Mouse (Mus musculus): ENCODE measurements around the gene Nefh. TPM values are rescaled to one million over a fixed set of nuclear protein-coding genes. Genes with fewer than 3 reads are reported as not detected.

Nefh gene
- polyA plus RNA-seq, 1 experiment from 2014 or later = 0.26 TPM

DNA sequence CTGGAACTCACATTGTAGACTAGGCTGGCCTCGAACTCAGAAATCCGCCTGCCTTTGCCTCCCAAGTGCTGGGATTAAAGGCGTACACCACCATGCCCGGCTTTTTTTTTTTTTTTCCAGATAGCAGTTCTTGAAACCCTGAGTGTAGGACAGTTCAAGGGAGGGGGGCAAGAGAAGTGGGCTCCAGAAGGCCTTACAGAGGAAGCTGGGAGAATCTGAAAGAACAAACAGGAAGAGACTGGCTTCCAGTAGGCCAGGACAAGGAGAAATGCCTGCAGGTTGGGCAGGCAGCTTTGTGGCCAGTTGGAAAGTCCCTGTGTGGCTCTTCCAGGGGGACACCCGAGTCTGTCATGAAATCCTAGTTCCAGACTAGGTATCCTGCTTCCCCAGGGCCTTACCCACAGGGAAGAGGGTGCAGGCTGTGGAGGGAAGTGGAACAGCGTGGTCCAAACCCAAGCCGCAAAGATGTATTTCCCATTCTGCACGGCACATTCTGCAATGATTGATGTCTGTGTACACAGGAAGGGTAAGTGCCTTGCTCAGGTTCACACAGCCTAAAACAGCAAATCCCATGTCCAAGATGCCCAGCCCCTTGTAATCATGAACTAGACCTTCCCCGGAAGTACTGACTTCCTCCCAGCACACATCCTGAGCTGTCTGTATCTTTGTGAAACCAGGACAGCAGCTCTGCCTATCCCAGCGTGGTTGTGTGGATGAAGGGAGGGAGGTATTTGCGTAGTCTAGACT is 26.7 kb upstream of the Nefh start:
- WGBS = 68% methylated on average over 11 of the region's 11 CpGs
- ATAC-seq = no peak

DNA sequence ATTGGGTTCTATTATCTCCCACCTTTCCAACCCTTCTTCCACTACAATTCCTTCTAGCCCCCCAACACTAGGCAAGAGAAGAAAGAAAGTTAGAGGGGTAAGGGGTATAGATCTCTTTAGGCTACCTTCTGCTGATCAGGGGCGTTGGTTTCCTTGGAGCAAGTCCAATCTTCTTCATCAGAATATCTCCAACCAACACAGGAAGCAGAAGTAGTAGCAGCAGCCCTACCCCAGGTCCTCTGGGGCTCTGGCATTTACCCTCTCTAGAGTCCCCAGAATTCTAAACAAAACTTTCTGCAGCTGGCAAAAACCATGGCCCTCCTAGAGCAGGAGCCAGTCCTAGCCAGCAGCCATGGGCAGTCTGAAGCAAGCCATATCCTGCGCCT is 26.0 kb upstream of the Nefh start:
- ATAC-seq = no peak
- WGBS = 86% methylated on average over 2 of the region's 2 CpGs
- Histone ChIP-seq H3K27me3 (replicated peaks; ENCODE audit: control insufficient read depth, insufficient read depth, low read length) (no peaks in the 10 kb centered on the region), H3K27ac (ENCODE audit: low read depth, low read length) (no peak overlapping the region), H3K4me1 (replicated peaks; ENCODE audit: control insufficient read depth, insufficient read depth, low read length) (no peaks in the 10 kb centered on the region), H3K36me3 (ENCODE audit: control insufficient read depth, insufficient read depth) (no peaks in the 10 kb centered on the region), H3K9ac (ENCODE audit: low read depth, low read length) (no peak overlapping the region), H3K9me3 (ENCODE audit: control insufficient read depth) (no peaks in the 10 kb centered on the region), H3K4me3 (ENCODE audit: low read depth, low read length) (no peak overlapping the region), H3K4me2 (replicated peaks; ENCODE audit: low read depth) (no peak overlapping the region)
- no peak for TF ChIP-seq CTCF (IDR thresholded peaks at IDR 0.05; ENCODE audit: low read depth)

More for the DNA sequence above, 26.7 kb upstream of the Nefh start:
- Histone ChIP-seq H3K27ac (ENCODE audit: low read depth, low read length) (no peak overlapping the region), H3K4me3 (ENCODE audit: low read depth, low read length) (no peak overlapping the region), H3K27me3 (replicated peaks; ENCODE audit: control insufficient read depth, insufficient read depth, low read length) (no peaks in the 10 kb centered on the region), H3K4me1 (replicated peaks; ENCODE audit: control insufficient read depth, insufficient read depth, low read length) (no peaks in the 10 kb centered on the region), H3K9ac (ENCODE audit: low read depth, low read length) (no peak overlapping the region), H3K36me3 (ENCODE audit: control insufficient read depth, insufficient read depth) (no peaks in the 10 kb centered on the region), H3K4me2 (replicated peaks; ENCODE audit: low read depth) (no peak overlapping the region), H3K9me3 (ENCODE audit: control insufficient read depth) (no peaks in the 10 kb centered on the region)
- no peak for TF ChIP-seq CTCF (IDR thresholded peaks at IDR 0.05; ENCODE audit: low read depth)

DNA sequence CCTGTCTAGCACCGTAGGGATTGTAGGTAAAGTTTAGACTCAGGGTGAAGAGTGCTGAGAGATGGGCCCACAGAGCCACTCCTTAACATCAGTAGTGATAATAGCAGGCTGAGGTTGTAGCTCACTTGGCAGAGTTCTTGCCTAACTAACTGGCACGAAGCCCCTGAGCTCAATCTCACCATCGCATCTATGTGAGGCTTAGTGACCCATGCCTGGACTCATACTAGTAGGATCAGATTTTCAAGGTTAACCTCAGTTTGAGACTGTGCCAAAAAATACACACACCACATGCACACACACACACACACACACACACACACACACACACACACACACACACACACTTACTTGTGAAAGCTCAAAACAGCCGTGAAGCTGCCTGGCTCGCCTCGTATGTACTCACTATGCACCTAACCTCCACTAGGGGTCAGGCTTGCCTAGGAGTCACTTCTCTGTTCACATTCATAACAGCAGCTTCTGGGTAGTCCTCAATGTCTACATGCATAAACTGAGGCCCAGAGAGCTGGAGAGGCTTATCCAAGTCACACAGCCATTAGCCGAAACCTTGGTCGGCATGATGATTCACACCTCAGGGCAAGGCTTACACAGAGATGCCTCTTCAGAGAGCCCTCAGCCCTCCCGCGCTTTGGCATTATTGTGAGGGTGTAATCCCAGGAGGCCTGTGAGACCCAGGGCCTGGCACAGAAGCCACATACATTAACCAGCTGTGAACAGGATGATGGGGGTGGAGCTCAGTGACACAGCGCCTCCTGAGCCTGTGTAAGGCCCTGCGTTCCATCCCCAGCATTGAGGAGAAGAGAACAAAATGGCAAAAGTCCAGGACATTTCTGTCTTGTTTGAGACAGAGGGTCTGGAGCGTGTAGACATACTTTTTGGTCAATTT is 25.4 kb upstream of the Nefh start:
- TF ChIP-seq CTCF (IDR thresholded peaks at IDR 0.05; ENCODE audit: low read depth) = peak; percentile 94
- 0 out of 2 replicates have a peak, but pooled peaks have one; percentile 26 for ATAC-seq
- Histone ChIP-seq H3K36me3 (ENCODE audit: control insufficient read depth, insufficient read depth) (no peaks in the 10 kb centered on the region), H3K4me1 (replicated peaks; ENCODE audit: control insufficient read depth, insufficient read depth, low read length) (no peaks in the 10 kb centered on the region), H3K27me3 (replicated peaks; ENCODE audit: control insufficient read depth, insufficient read depth, low read length) (no peaks in the 10 kb centered on the region), H3K4me2 (replicated peaks; ENCODE audit: low read depth) (no peak overlapping the region), H3K9me3 (ENCODE audit: control insufficient read depth) (no peaks in the 10 kb centered on the region), H3K9ac (ENCODE audit: low read depth, low read length) (no peak overlapping the region), H3K4me3 (ENCODE audit: low read depth, low read length) (no peak overlapping the region), H3K27ac (ENCODE audit: low read depth, low read length) (no peak overlapping the region)
- WGBS = 60% methylated on average over 13 of the region's 13 CpGs

GRCm38 (mm10) chr11:4968376-4968775 is 20.5 kb upstream of the Nefh start:
- Histone ChIP-seq H3K27me3 (replicated peaks; ENCODE audit: control insufficient read depth, insufficient read depth, low read length) (no peaks in the 10 kb centered on the region), H3K4me3 (ENCODE audit: low read depth, low read length) (no peak overlapping the region), H3K9me3 (ENCODE audit: control insufficient read depth) (no peaks in the 10 kb centered on the region), H3K4me2 (replicated peaks; ENCODE audit: low read depth) (no peak overlapping the region), H3K4me1 (replicated peaks; ENCODE audit: control insufficient read depth, insufficient read depth, low read length) (no peaks in the 10 kb centered on the region), H3K27ac (ENCODE audit: low read depth, low read length) (no peak overlapping the region), H3K9ac (ENCODE audit: low read depth, low read length) (no peak overlapping the region), H3K36me3 (ENCODE audit: control insufficient read depth, insufficient read depth) (no peaks in the 10 kb centered on the region)
- no peak for ATAC-seq
- TF ChIP-seq CTCF (IDR thresholded peaks at IDR 0.05; ENCODE audit: low read depth) = no peak
- WGBS = 68% methylated on average over 10 of the region's 10 CpGs

GRCm38 (mm10) chr11:4967549-4967948 is 19.7 kb upstream of the Nefh start:
- H3K9ac ChIP-seq (ENCODE audit: low read depth, low read length) = no peak overlapping the region
- no peak overlapping the region for H3K4me2 ChIP-seq (replicated peaks; ENCODE audit: low read depth)
- H3K27me3 ChIP-seq (replicated peaks; ENCODE audit: control insufficient read depth, insufficient read depth, low read length) = no peaks in the 10 kb centered on the region
- WGBS = 45% methylated on average over 2 of the region's 2 CpGs
- TF ChIP-seq CTCF (IDR thresholded peaks at IDR 0.05; ENCODE audit: low read depth) = no peak
- H3K4me3 ChIP-seq (ENCODE audit: low read depth, low read length) = no peak overlapping the region
- 0 out of 2 replicates have a peak, but pooled peaks cover 3% of the 10 kb centered on the region for H3K4me1 ChIP-seq (replicated peaks; ENCODE audit: control insufficient read depth, insufficient read depth, low read length)
- no peak overlapping the region for H3K27ac ChIP-seq (ENCODE audit: low read depth, low read length)
- no peaks in the 10 kb centered on the region for H3K9me3 ChIP-seq (ENCODE audit: control insufficient read depth)
- ATAC-seq = no peak
- H3K36me3 ChIP-seq (ENCODE audit: control insufficient read depth, insufficient read depth) = no peaks in the 10 kb centered on the region

- H3K27me3 ChIP-seq (replicated peaks; ENCODE audit: control insufficient read depth, insufficient read depth, low read length) = no peaks in the 10 kb centered on the region
- 74% methylated on average over 5 of the region's 5 CpGs for WGBS
- H3K36me3 ChIP-seq (ENCODE audit: control insufficient read depth, insufficient read depth) = no peaks in the 10 kb centered on the region
- no peak for TF ChIP-seq CTCF (IDR thresholded peaks at IDR 0.05; ENCODE audit: low read depth)
- H3K27ac ChIP-seq (ENCODE audit: low read depth, low read length) = no peak overlapping the region
- no peak overlapping the region for H3K9ac ChIP-seq (ENCODE audit: low read depth, low read length)
- 0 out of 2 replicates have a peak, but pooled peaks cover 3% of the 10 kb centered on the region for H3K4me1 ChIP-seq (replicated peaks; ENCODE audit: control insufficient read depth, insufficient read depth, low read length)
- no peak overlapping the region for H3K4me2 ChIP-seq (replicated peaks; ENCODE audit: low read depth)
- no peak overlapping the region for H3K4me3 ChIP-seq (ENCODE audit: low read depth, low read length)
- H3K9me3 ChIP-seq (ENCODE audit: control insufficient read depth) = no peaks in the 10 kb centered on the region
- no peak for ATAC-seq
Measured at GRCm38 (mm10) chr11:4966888-4967287, 19.0 kb upstream of the Nefh start.
